Mouse (Mus musculus) frontal cortex, postnatal 10 days (tissue): Measurements from ENCODE around the gene Tmem88b.

Experiments
- DNase-seq, 2 experiments: peaks; one replicate each; pipeline ENCODE4 v3.0.0; 2022; ENCODE audit warnings: low spot score in 2 of 2, mixed read lengths in 1 of 2

Tmem88b gene

GRCm38 (mm10) chr4:155785819-155786218 lies at the start of gene Tmem88b:
Tmem88b (minus strand) TSS chr4:155785874.
- DNase-seq = no peak

- DNase-seq = peak; percentile 67 to 70
Measured at GRCm38 (mm10) chr4:155833836-155834235, 48.2 kb upstream of the Tmem88b start.

GRCm38 (mm10) chr4:155833234-155833633 lies 47.6 kb upstream of the Tmem88b start:
- DNase-seq = no peak

- DNase-seq = no peak
Measured at GRCm38 (mm10) chr4:155832321-155832720, 46.6 kb upstream of the Tmem88b start.

GRCm38 (mm10) chr4:155831831-155832230 lies 46.2 kb upstream of the Tmem88b start:
- DNase-seq = no peak

GRCm38 (mm10) chr4:155831205-155831766 lies 45.6 kb upstream of the Tmem88b start, which contains the start of gene Aurkaip1:
Aurkaip1 (plus strand) TSS chr4:155831272.
- peak; percentile 91 to 96 for DNase-seq

GRCm38 (mm10) chr4:155830596-155830995 lies 44.9 kb upstream of the Tmem88b start:
- no peak for DNase-seq

GRCm38 (mm10) chr4:155829866-155830265 lies 44.2 kb upstream of the Tmem88b start:
- no peak for DNase-seq

- no peak for DNase-seq
Measured at GRCm38 (mm10) chr4:155823443-155823842, 37.8 kb upstream of the Tmem88b start.

- DNase-seq = no peak
Measured at GRCm38 (mm10) chr4:155821025-155821424, 35.4 kb upstream of the Tmem88b start.

GRCm38 (mm10) chr4:155817533-155817932 lies 31.9 kb upstream of the Tmem88b start:
- no peak for DNase-seq

GRCm38 (mm10) chr4:155812665-155813181 lies 27.0 kb upstream of the Tmem88b start:
- DNase-seq = no peak

- peak; percentile 91 to 92 for DNase-seq
Measured at GRCm38 (mm10) chr4:155811929-155812664, 26.4 kb upstream of the Tmem88b start, which contains the start of gene Ccnl2. Ccnl2 (plus strand) TSS chr4:155812489.

- no peak for DNase-seq
Measured at GRCm38 (mm10) chr4:155807841-155808240, 22.2 kb upstream of the Tmem88b start.

- peak; percentile 91 to 96 for DNase-seq
Measured at GRCm38 (mm10) chr4:155803340-155804041, 17.8 kb upstream of the Tmem88b start.

GRCm38 (mm10) chr4:155802741-155803339 lies 17.2 kb upstream of the Tmem88b start, which contains the start of gene Mrpl20:
Mrpl20 (plus strand) TSS chr4:155802878.
- no peak for DNase-seq

- DNase-seq = no peak
Measured at GRCm38 (mm10) chr4:155802075-155802474, 16.4 kb upstream of the Tmem88b start.

GRCm38 (mm10) chr4:155793730-155794129 lies 8.1 kb upstream of the Tmem88b start:
- DNase-seq = no peak

- no peak for DNase-seq
Measured at GRCm38 (mm10) chr4:155791240-155791933, 5.7 kb upstream of the Tmem88b start.

- no peak for DNase-seq
Measured at GRCm38 (mm10) chr4:155790650-155791161, 5.0 kb upstream of the Tmem88b start.

- no peak for DNase-seq
Measured at GRCm38 (mm10) chr4:155790021-155790489, 4.4 kb upstream of the Tmem88b start, which contains the start of gene Ankrd65. Ankrd65 (plus strand) TSS chr4:155790439.
